Mouse (Mus musculus): ENCODE data around the gene Cbx3.

The Cbx3 gene

DNA sequence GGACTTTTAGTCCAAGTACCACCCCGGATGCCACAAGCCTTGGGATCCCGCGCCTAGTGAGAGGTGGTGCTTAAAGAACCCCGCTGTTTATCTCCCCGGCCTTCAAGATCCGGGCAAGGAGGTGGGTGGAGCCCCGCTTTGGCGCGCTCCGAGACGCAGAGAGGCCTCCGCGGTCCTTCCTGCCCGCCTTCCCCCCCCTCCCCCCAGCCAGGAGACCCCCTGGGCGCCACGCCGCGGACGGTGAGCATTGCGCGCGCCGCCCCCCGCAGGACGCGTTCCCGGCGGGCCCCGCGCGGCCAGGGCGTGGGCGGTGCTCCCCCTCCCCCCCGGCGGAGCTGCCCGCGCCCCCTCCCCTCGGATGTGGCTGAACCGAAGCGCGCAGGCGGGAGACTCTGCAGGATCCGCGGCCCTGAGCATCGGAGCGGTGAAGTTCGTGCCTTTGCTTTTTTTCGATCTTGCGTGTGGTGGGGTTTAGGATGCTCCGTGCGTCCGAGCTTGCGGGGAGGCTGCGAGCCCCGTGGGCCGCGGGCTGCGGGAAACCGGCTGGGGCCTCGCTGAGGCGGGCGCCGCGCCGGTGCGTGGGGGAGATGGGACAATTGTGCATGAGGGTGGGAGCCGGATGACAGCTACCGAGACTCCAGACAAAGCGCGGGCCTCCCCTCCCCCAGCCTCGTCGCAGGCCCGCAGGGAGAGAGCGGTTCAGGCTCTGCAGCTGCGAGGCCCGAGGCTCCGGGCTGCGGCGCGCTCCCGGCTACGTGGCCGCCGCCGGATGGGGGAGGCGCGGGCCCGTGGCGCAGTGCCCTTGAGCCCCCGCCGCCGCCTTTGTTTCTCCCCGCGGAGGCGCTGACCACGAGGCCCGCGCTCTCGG is at the start of gene Cbx3:
TSS of gene Cbx3 (plus strand) at position 50 of the 868 bp plus-strand sequence.
- DNase-seq (ENCODE audit: low read depth in 1 of 2, low spot score in 2 of 2): peak in 1 of 2 experiments; percentile 15

DNA sequence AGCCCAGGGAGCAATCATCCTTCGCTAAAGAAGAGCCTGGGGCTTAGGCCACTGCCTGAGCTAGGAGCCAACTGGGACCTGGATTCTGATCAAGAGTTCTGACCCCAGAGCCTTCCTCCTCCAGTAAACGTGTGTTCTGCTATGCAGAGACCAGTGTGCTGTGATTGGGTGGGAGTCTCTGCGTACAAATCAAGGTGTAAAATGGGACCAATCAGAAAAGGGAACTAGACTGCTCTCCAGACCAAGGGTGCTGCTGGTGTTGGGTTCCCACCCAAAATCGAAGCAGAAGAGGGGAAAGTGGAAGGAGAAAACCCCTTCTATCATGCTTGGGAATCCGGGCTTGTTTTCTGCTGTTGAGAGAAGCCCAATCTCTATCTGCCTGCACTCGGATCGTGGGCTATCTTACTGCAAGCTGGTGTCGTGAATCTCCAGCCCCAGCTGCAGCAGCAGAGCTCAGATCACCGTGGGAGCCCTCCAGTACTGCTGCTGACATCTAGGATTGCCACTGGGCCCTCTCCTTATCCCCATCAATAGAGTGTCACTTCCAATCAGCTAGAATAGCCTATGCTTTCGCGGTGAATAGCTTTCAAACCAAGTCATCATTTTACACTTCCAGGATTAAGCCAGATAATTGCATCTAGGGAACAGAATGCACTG is 46.6 kb upstream of the Cbx3 start:
- DNase-seq (ENCODE audit: low read depth in 1 of 2, low spot score in 2 of 2): no peak

DNA sequence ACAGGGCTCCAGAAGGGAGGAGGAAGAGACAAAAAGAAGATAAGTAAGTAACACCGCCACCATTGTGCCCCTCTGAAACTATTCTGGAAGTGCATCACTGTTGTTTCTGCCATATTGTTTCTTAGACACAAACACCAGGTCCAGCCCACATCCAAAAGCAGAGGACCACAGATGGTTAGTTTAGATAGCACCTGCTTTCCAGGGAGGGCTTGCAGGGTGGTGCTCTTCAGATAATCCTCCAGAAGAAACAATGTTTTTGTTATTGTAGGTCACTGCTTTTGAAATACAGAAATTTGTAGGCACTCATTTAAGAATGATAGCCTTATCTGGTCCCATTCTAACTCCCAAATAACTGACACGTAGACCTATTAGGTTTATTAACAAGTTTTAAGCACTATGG is 45.6 kb upstream of the Cbx3 start:
- no peak for DNase-seq (ENCODE audit: low read depth in 1 of 2, low spot score in 2 of 2)

GRCm38 (mm10) chr6:51432535-51433397 is 37.4 kb upstream of the Cbx3 start, which contains the start of gene Nfe2l3:
TSS of gene Nfe2l3 (plus strand) at chr6:51432670.
- peak in 1 of 2 experiments; percentile 13 for DNase-seq (ENCODE audit: low read depth in 1 of 2, low spot score in 2 of 2)

DNA sequence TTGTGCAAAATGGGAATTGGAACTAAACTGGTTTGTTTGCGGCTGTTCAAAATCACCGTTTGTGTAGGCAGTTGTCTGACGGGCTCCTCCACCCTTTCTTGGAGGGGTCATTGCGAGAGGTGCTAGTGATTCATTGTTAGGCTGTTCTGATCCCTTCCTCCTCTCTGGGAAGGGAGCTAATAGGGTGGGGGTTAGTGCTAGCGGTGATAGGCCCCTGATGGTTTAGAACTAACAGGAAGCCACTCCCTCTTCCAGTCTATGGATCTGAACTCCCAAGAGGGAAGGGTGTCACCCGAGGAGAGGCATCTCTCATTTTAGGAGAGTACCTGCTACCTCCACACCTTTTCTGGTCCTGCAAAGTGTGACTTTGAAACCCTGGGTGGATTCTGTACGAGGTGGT is 35.9 kb upstream of the Cbx3 start:
- DNase-seq (ENCODE audit: low read depth in 1 of 2, low spot score in 2 of 2): no peak

DNA sequence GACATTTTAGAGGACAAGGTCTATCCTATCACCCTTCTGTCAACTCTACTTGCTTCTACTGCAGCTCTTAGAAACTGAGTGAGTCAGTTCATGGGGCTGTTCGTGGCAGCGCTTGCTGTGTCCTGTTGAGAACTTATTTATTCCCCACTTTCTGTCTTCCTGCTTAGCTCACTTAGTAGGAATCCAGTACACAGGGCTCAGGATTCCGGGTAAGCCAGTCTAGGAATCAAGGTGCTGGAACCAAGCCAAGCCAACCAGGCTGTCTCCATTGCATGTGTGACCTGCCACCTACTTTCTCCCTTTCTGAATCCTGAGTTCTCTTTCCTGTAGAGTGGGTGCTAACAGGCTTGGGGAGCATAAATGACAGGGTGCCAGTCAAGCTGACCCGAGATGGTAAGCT is 32.5 kb upstream of the Cbx3 start:
- no peak for DNase-seq (ENCODE audit: low read depth in 1 of 2, low spot score in 2 of 2)

DNA sequence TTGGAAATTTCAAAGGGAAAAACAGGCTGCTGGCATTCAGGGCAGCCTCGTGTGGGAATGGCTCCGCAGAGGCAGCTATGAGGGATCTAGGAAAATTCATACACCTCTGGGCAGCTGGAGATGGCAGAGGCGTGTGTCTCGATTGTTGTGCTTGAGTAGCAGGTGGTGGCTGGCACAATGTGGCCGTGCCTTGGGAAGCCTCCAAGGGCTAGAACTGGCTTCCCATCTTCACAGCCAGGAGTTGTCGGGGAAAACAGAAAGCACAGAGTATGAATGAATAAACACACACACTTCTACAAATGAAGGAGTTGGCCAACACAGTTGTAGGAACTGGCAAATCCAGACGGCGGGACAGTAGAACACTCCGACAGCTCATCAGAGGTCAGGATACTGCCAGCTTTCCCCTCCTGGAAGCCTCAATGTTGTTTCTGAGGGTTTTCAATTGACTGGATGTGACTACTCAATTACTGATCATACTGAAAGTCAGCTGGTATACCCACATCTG is 31.3 kb upstream of the Cbx3 start:
- no peak for DNase-seq (ENCODE audit: low read depth in 1 of 2, low spot score in 2 of 2)

DNA sequence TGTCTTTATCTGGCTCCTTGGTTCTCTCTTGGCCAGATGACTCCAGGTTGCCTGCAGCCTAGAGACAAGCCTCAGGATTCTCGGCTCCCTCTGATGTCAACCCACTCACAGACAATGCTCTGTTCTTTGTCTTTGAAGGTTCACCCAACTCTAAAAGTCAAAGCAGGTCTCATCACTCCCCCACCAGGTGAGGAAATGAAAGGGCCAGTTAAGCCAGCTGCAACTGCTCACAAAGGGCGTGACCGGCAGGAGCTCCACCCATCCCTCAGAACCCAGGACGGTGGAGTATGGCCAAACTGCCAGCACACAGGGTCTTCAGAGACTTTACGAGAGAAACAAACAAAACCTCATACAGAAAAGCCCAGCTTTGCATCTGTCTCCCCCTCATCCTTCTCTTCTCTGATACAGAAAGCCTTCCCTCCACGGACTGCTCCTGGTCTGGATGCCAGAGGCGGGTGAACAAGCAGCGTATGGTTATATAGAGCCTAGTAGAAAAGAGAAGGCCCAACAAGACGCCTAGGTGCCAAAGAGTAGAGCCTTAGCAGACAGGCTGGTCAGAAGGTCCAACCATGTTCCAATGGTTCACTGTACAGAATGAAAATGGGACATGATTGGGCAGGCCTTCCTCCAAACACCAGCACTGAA is 27.8 kb upstream of the Cbx3 start:
- DNase-seq (ENCODE audit: low read depth in 1 of 2, low spot score in 2 of 2): no peak

GRCm38 (mm10) chr6:51452927-51453503 is 17.1 kb upstream of the Cbx3 start:
- no peak for DNase-seq (ENCODE audit: low read depth in 1 of 2, low spot score in 2 of 2)

GRCm38 (mm10) chr6:51454949-51455348 is 15.2 kb upstream of the Cbx3 start:
- DNase-seq (ENCODE audit: low read depth in 1 of 2, low spot score in 2 of 2): no peak

- no peak for DNase-seq (ENCODE audit: low read depth in 1 of 2, low spot score in 2 of 2)
These were observed 14.0 kb upstream of the Cbx3 start for GRCm38 (mm10) chr6:51456198-51456597.

- DNase-seq (ENCODE audit: low read depth in 1 of 2, low spot score in 2 of 2): no peak
These were observed 12.9 kb upstream of the Cbx3 start for GRCm38 (mm10) chr6:51457283-51457682.

DNA sequence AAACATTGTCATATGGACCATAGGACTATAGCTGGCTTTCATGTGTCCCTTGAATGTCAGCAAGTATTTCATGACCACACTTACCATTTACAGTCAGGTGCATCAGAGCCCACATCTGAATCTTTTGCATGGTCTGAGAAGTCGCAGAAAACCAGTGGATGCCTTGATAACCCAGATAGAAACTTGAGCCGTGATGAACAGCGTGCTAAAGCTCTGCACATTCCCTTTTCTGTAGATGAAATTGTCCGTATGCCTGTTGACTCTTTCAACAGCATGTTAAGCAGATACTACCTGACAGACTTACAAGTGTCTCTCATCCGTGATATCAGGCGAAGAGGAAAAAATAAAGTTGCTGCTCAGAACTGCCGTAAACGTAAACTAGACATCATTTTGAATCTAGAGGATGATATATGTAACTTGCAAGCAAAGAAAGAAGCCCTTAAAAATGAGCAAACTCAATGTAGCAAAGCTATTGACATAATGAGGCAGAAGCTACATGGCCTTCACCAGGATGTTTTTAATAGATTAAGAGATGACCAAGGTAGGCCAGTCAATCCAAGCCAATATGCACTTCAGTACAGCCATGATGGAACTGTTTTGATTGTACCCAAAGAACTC is 12.3 kb upstream of the Cbx3 start:
- DNase-seq (ENCODE audit: low read depth in 1 of 2, low spot score in 2 of 2): no peak

DNA sequence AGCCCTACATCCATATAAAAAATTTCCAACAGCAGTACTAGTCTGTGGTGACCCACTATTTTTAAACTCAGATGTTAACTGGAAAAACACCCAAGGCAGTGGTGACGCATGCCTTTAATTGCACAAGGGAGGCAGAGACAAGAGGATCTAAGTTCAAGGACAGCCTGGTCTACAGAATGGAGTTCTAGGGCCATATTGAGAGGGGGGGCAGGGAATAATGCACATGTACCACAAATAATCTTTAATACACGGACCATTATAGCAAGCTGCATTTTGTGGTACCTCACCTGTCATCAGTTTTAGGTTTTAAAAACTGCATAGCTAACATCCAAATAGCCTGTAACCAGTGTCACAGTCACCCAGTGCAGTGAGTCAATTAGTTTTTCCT is 11.2 kb upstream of the Cbx3 start:
- DNase-seq (ENCODE audit: low read depth in 1 of 2, low spot score in 2 of 2): no peak

DNA sequence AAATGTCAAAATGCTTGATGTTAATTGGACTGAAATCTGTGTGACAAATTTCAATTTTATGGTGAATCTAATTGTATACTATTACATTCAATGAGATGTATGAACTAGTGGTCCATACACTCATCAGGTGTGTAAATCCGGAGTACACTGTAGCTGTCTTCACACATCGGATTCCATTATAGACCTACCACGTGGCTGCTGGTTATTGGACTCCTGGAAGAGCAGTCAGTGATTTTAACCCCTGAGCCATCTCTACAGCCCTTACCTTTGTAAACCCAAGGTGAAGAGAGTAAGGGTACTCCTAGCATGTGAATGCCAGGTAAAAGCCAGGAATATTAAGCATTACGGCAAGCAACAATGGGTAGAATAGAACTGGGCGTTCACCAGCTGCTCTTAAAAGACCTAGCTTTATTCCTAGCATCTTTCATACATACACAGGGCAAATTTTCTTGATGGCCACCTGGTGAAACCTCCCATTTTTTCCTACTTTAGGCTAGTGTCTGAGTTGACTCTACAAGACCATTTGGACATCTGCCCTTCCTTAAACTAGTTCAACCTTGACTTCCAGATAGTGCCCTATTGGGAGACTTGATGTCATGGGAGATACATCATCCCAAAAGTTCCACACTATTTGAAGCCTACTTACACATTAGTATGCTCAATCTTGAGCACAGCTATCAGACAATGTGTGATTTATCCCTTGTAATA is 10.7 kb upstream of the Cbx3 start:
- DNase-seq (ENCODE audit: low read depth in 1 of 2, low spot score in 2 of 2): no peak

DNA sequence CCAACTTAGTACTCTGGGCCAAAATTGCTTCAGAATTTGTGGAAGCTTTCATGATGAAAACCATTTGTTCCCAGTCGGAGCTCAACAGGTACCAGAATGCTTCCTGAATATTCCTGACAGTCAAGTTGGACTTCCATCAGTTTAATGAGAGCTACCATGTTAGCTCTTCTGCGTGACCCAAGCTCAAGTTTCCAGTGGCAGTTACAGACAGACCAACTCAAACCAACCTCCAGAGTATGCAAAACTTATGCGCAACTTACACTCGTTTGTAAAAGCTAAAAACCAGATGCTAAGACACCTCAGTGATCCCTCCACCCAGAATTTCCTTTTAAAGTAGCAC is 10.2 kb upstream of the Cbx3 start:
- DNase-seq (ENCODE audit: low read depth in 1 of 2, low spot score in 2 of 2): no peak

GRCm38 (mm10) chr6:51460363-51460762 is 9.8 kb upstream of the Cbx3 start:
- no peak for DNase-seq (ENCODE audit: low read depth in 1 of 2, low spot score in 2 of 2)

GRCm38 (mm10) chr6:51467649-51468048 is 2.5 kb upstream of the Cbx3 start:
- no peak for DNase-seq (ENCODE audit: low read depth in 1 of 2, low spot score in 2 of 2)

- DNase-seq (ENCODE audit: low read depth in 1 of 2, low spot score in 2 of 2): peak in 1 of 2 experiments; percentile 60
These were observed 1.1 kb upstream of the Cbx3 start for GRCm38 (mm10) chr6:51468891-51469561.
